Comparison of ENCODE assay signal across 15 mouse cellular contexts in genomic region chr14:30557730-30558129, GRCm38 (mm10). TPM values are rescaled to one million over a fixed set of nuclear protein-coding genes. Genes with fewer than 3 reads are reported as not detected.
DNase-seq lines count a peak whose midpoint lies in the region; ATAC-seq and TF ChIP-seq lines count a peak whose summit lies in the region.
"Had no signal": no experiment of that assay in that cellular context is flagged by ENCODE, and none has a peak within 500 bp of the region (broad histone marks: within the 10 kb centered on the region; RNA-seq: fewer than 3 reads in every experiment).

No protein-coding gene starts in this region.

- TF ChIP-seq CTCF in heart, adult 2 months (IDR thresholded peaks at IDR 0.05): no peak
- no peak for TF ChIP-seq CTCF in kidney, postnatal 0 days (IDR thresholded peaks at IDR 0.05; ENCODE audit: low read depth)

- DNase-seq in heart, adult 2 months: peak in 1 of 2 experiments; percentile 17
- no peak for DNase-seq in heart, embryonic 10.5 days (ENCODE audit: low spot score)
- no peak for DNase-seq in kidney, postnatal 0 days (ENCODE audit: low spot score)
- no peak for DNase-seq in kidney, adult 8-10 months
- DNase-seq in ovary, adult 18-20 months (ENCODE audit: low spot score): peak; percentile 32
- DNase-seq in ovary, postnatal 36 days (ENCODE audit: low spot score): no peak
- no peak for DNase-seq in frontal cortex, postnatal 10 days (ENCODE audit: low spot score in 2 of 2)
- DNase-seq: cerebellum, postnatal 25 days; gastrocnemius, postnatal 14 days; midbrain, embryonic 14.5 days had no signal

- TF ChIP-seq POLR2A in heart, adult 2 months (IDR thresholded peaks at IDR 0.05; ENCODE audit: insufficient read depth, low read depth, low read length): no peak

- no peaks in the 10 kb centered on the region for H3K27me3 ChIP-seq in heart, adult 2 months (ENCODE audit: control insufficient read depth, insufficient read depth, low read length)
- no peaks in the 10 kb centered on the region for H3K27me3 ChIP-seq in heart, embryonic 10.5 days (ENCODE audit: insufficient read depth, poor library complexity, severe bottlenecking)
- no peaks in the 10 kb centered on the region for H3K27me3 ChIP-seq in kidney, postnatal 0 days (ENCODE audit: insufficient read depth, low read length)
- H3K27me3 ChIP-seq: heart, embryonic 13.5 days; limb, embryonic 15.5 days had no signal

- H3K9ac ChIP-seq in heart, adult 2 months (ENCODE audit: low read depth, low read length): no peak overlapping the region
- no peak overlapping the region for H3K9ac ChIP-seq in kidney, postnatal 0 days (ENCODE audit: low read depth, low read length)
- H3K9ac ChIP-seq: heart, embryonic 13.5 days; hindbrain, embryonic 14.5 days; limb, embryonic 15.5 days had no signal

- H3K79me2 ChIP-seq in heart, adult 2 months (replicated peaks; ENCODE audit: control insufficient read depth, insufficient read depth, low read length): no peaks in the 10 kb centered on the region

- peak overlapping the region; percentile 20; the same call in 1 of the 2 replicates for H3K27ac ChIP-seq in heart, adult 2 months
- no peak overlapping the region for H3K27ac ChIP-seq in heart, embryonic 10.5 days
- peak overlapping the region; percentile 77; the same call in 1 of the 2 replicates for H3K27ac ChIP-seq in kidney, postnatal 0 days
- H3K27ac ChIP-seq: heart, embryonic 13.5 days; hindbrain, embryonic 14.5 days; limb, embryonic 15.5 days had no signal

- 61% methylated on average over 9 of the region's 9 CpGs for WGBS in heart, adult 2 months
- 81% methylated on average over 9 of the region's 9 CpGs for WGBS in heart, embryonic 10.5 days
- WGBS in kidney, postnatal 0 days: 50% methylated on average over 9 of the region's 9 CpGs

- no peaks in the 10 kb centered on the region for H3K4me1 ChIP-seq in heart, adult 2 months (ENCODE audit: control insufficient read depth, insufficient read depth, low read length)
- peaks cover 11% of the 10 kb centered on the region for H3K4me1 ChIP-seq in heart, embryonic 10.5 days
- H3K4me1 ChIP-seq in kidney, postnatal 0 days (replicated peaks; ENCODE audit: insufficient read depth, low read length): peaks cover 4% of the 10 kb centered on the region; the same call in 1 of the 2 replicates

- peaks cover 3% of the 10 kb centered on the region; the same call in 1 of the 2 replicates for H3K36me3 ChIP-seq in heart, adult 2 months (ENCODE audit: control insufficient read depth, insufficient read depth, low read length)
- peaks cover 89% of the 10 kb centered on the region for H3K36me3 ChIP-seq in heart, embryonic 10.5 days
- H3K36me3 ChIP-seq in kidney, postnatal 0 days (ENCODE audit: insufficient read depth, low read length): peaks cover 33% of the 10 kb centered on the region; the same call in 1 of the 2 replicates

- no peak overlapping the region for H3K4me2 ChIP-seq in kidney, postnatal 0 days (ENCODE audit: low read length)
- H3K4me2 ChIP-seq: heart, embryonic 13.5 days; hindbrain, embryonic 14.5 days; limb, embryonic 15.5 days had no signal

- TF ChIP-seq EP300 in heart, adult 2 months (IDR thresholded peaks at IDR 0.05; ENCODE audit: insufficient read depth, low read depth, low read length): no peak

- H3K4me3 ChIP-seq in heart, adult 2 months: no peak overlapping the region
- no peak overlapping the region for H3K4me3 ChIP-seq in heart, embryonic 10.5 days
- no peak overlapping the region for H3K4me3 ChIP-seq in kidney, postnatal 0 days (replicated peaks; ENCODE audit: low read depth, low read length)
- H3K4me3 ChIP-seq: heart, embryonic 13.5 days; limb, embryonic 15.5 days had no signal

- no peak for ATAC-seq in kidney, postnatal 0 days (replicated peaks; ENCODE audit: low FRiP score, low read depth)
- ATAC-seq: intestine, postnatal 0 days had no signal

- intact Hi-C loops in heart, adult 2 months (cut with DNase I): no loop called here

- H3K9me3 ChIP-seq in heart, embryonic 10.5 days: no peaks in the 10 kb centered on the region
- H3K9me3 ChIP-seq in kidney, postnatal 0 days (replicated peaks; ENCODE audit: low read length): no peaks in the 10 kb centered on the region
- H3K9me3 ChIP-seq: G1E; heart, embryonic 13.5 days; limb, embryonic 15.5 days had no signal

RNA-seq across cellular contexts. Expression of gene Tkt, which starts 9.6 kb away (rescaled TPM):
- total RNA-seq in heart, adult 2 months (2021): 10 to 100 TPM; 30.7 to 32.8 TPM
- 75.5 and 119 TPM in 2 replicates for polyA plus RNA-seq in heart, adult 2 months (2012; rRNA removed)
- 122 and 199 TPM in 2 replicates for polyA plus RNA-seq in heart, embryonic 10.5 days (2016; fragmentation: Nextera tagmentation; extraction: Ambion mirVana)
- polyA plus RNA-seq in kidney, postnatal 0 days (2015; fragmentation: Nextera tagmentation; extraction: Ambion mirVana): 238 and 253 TPM in 2 replicates
